Mouse (Mus musculus): Measurements from ENCODE around the gene Dnajb13.

The Dnajb13 gene

GRCm38 (mm10) chr7:100461621-100462151, 53.1 kb downstream of the Dnajb13 start:
- no peak for DNase-seq (ENCODE audit: low read depth in 2 of 2, low spot score in 2 of 2)

GRCm38 (mm10) chr7:100459862-100460261, 54.9 kb downstream of the Dnajb13 start:
- no peak for DNase-seq (ENCODE audit: low read depth in 2 of 2, low spot score in 2 of 2)

GRCm38 (mm10) chr7:100458153-100458552, 56.6 kb downstream of the Dnajb13 start:
- no peak for DNase-seq (ENCODE audit: low read depth in 2 of 2, low spot score in 2 of 2)
